Comparison of ENCODE assay signal across 16 mouse cellular contexts in the genomic region with DNA sequence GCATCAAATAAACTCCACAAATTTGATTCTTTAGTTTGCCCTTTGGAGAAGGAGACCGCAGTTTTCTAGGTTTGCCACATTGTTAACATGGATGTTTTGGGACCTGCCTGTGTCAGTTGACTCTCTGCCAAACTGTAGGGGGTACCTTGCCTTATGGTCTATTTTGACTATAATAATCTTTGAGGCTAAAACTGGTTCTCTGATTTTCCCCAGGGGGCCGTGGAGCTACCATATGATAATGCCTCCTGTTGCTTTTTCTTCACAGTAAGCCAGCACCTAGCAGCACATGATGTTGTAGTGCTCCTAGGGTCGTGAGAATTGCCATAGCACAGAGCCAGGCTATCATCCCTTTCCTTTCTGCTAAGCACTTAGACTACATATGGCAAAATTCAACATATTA. TPM values are rescaled to one million over a fixed set of nuclear protein-coding genes. Genes with fewer than 3 reads are reported as not detected.
DNase-seq lines count a peak whose midpoint lies in the region; ATAC-seq lines count a peak whose summit lies in the region.
"Had no signal": no experiment of that assay in that cellular context is flagged by ENCODE, and none has a peak within 500 bp of the region (broad histone marks: within the 10 kb centered on the region; RNA-seq: fewer than 3 reads in every experiment).

No protein-coding gene starts in this region.

- ATAC-seq in activated CD4-positive, CD25-positive, alpha-beta regulatory T cell, adult 4 months, result no peak
- ATAC-seq: CD4-positive, CD25-positive, alpha-beta regulatory T cell, adult 4 months; forebrain, embryonic 13.5 days; forebrain, postnatal 0 days; hindbrain, postnatal 0 days had no signal

- peak; percentile 37 for DNase-seq in cerebellum, adult 11 months
- peak; percentile 48 to 56 for DNase-seq in cerebellum, adult 18-20 months
- DNase-seq in cerebellum, adult 9-11 months, result peak; percentile 67
- peak; percentile 60 to 78 for DNase-seq in cerebellum, postnatal 36 days
- DNase-seq in lung, postnatal 14 days, result no peak
- DNase-seq in testis, postnatal 10 days (ENCODE audit: low spot score), result no peak
- DNase-seq: adrenal gland, postnatal 14 days; forebrain, postnatal 0 days; gastrocnemius, postnatal 10 days; heart, adult 18-20 months; heart, postnatal 10 days; kidney, adult 18-20 months had no signal

RNA-seq across cellular contexts. Expression of a gene that starts 21.7 kb away (rescaled TPM):
- polyA plus RNA-seq in activated CD4-positive, CD25-positive, alpha-beta regulatory T cell, adult 4 months (2017; shearing (Covaris generic)), result 10 to 100 TPM; 13.3 to 18.6 TPM

RNA-seq across cellular contexts. Expression of a gene that starts 21.7 kb away (rescaled TPM):
- 1 to 10 TPM; 6.2 to 8.7 TPM for polyA plus RNA-seq in activated CD4-positive, CD25-positive, alpha-beta regulatory T cell, adult 4 months (2017; shearing (Covaris generic))

Comparison
In these comparisons a context has a peak if more than half of its experiments do, and no peak if none do; other contexts are left out.
1. DNase-seq: peak in cerebellum, adult 11 months (single experiment), cerebellum, adult 18-20 months (2 of 2), cerebellum, adult 9-11 months (single experiment) and cerebellum, postnatal 36 days (2 of 2); none in lung, postnatal 14 days (single experiment) and testis, postnatal 10 days (single experiment).